Mouse (Mus musculus) lung, embryonic 14.5 days (tissue): ENCODE results near the gene 1700029I15Rik. TPM values are rescaled to one million over a fixed set of nuclear protein-coding genes. Genes with fewer than 3 reads are reported as not detected.

Source experiments
- ATAC-seq: fragments of 200-750 bp; cut with Nextera tagmentation; 2 replicates; pipeline ENCODE4 v1.8.0; 2017; ENCODE audit warnings: mild to moderate bottlenecking, moderate TSS enrichment, moderate library complexity; ENCODE audit not compliant: insufficient read depth
- DNase-seq: peaks from one replicate; pipeline ENCODE4 v3.0.0-alpha.2; 2015
- H3K27ac ChIP-seq: fragments of 300-500 bp; sonication (generic); 2 replicates; pipeline ENCODE4 v1.5.1; 2014; ENCODE audit warnings: low read depth, mild to moderate bottlenecking, moderate library complexity
- H3K27me3 ChIP-seq: fragments of 300-500 bp; sonication (generic); 2 replicates; pipeline ENCODE4 v1.6.1; 2014; ENCODE audit warnings: low read length, control low read depth; ENCODE audit not compliant: insufficient read depth
- H3K36me3 ChIP-seq: fragments of 300-500 bp; sonication (generic); 2 replicates; pipeline ENCODE4 v1.6.1; 2014; ENCODE audit warnings: control low read depth; ENCODE audit not compliant: insufficient read depth
- H3K4me1 ChIP-seq: fragments of 300-500 bp; sonication (generic); 2 replicates; pipeline ENCODE4 v1.6.1; 2014; ENCODE audit warnings: antibody characterized with exemption, control low read depth; ENCODE audit not compliant: insufficient read depth
- H3K4me2 ChIP-seq: fragments of 300-500 bp; sonication (generic); 2 replicates; pipeline ENCODE4 v1.6.1; 2014; ENCODE audit warnings: mild to moderate bottlenecking
- H3K4me3 ChIP-seq: fragments of 300-500 bp; sonication (generic); 2 replicates; pipeline ENCODE4 v1.5.1; 2014; ENCODE audit warnings: low read depth, low read length
- H3K9ac ChIP-seq: fragments of 300-500 bp; sonication (generic); 2 replicates; pipeline ENCODE4 v1.6.1; 2014
- H3K9me3 ChIP-seq: fragments of 300-500 bp; sonication (generic); 2 replicates; pipeline ENCODE4 v1.6.1; 2016; ENCODE audit warnings: low read depth, low read length, control low read depth
- CTCF ChIP-seq: IDR thresholded peaks from 2 replicates; pipeline ENCODE4 v1.5.1; 2016; ENCODE audit warnings: antibody characterized with exemption, low read depth
- WGBS: fragments of 180-500 bp; shearing (Covaris S2); extraction: QIAGEN DNeasy Blood & Tissue Kit; methylation state at CpG from one replicate; pipeline ENCODE4 v1.1.7; 2014; 5-methylcytosine and 5-hydroxymethylcytosine counted together
- polyA plus RNA-seq: library from polyadenylated mRNA; unstranded; fragments of >200 nt; fragmentation: Nextera tagmentation; extraction: Ambion mirVana; gene quantifications from 2 replicates; pipeline ENCODE4 v1.2.1, GENCODE M21; 2014

1700029I15Rik gene
- polyA plus RNA-seq, result 1.1 and 1.2 TPM in 2 replicates

DNA sequence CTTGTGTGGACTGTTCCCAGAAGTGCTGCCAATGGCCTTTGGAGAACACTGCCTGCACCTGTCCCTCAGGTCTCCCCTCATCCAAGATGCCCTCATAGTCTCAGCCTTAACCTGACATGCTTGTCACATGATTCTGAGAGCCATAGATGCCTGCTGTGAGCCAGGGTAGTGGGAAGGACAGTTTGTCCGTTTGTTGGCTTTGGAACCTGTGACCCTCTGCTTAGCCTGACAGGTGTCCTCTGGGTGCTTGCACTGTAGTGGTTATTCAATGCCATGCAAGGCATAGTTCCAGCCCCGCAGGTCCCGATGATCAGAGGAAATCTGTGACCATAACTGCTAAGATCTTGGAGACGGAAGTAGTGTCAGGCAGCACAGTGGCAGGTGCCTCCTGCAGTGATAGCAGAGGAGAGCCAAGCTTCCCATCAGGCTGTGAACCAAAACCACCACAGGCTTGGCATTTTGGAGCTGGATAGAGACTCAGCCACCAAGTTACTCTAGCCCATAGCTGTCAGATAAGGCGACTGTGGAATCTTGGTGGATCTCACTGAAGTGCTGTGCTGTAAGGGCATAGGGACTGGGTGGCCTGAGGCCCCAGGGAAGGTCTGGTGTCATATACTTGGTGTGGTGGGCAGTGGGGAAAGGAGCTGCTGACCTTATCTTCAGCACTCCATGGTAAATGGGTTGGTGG lies at the start of gene 1700029I15Rik:
Gene 1700029I15Rik (plus strand): TSS at position 638 of the 688 bp plus-strand sequence.
- ATAC-seq (no peak), DNase-seq (no peak)
- Histone ChIP-seq H3K9ac (no peak within 1 kb of the TSS), H3K4me2 (no peak within 1 kb of the TSS), H3K27ac (no peak within 1 kb of the TSS), H3K4me1 (no peaks in the 10 kb centered on the region), H3K9me3 (no peaks in the 10 kb centered on the region), H3K4me3 (no peak within 1 kb of the TSS), H3K36me3 (peaks cover 90% of the 10 kb centered on the region), H3K27me3 (no peaks in the 10 kb centered on the region)
- TF ChIP-seq CTCF, result no peak
- 81% methylated on average over 5 of the region's 5 CpGs for WGBS

DNA sequence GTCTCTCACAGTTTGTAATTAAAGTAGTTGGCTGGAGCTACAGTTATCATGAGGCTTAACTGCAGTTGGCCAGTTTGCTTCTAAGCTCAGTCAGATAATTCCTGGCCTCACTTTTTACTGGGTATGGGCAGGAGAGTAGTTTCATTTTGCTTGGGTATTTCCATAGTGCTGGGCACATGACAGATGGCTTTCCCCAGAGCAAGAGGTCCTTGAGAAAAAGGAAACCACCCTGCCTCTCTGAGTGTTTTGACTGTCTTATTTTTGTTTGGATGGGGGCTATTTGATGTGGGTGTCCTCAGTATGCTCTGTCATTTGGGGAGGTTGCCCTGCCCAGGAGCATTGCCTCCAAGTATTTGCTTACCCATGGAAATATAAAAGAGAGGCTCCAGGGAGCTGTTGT lies 39.9 kb upstream of the 1700029I15Rik start:
- H3K27ac ChIP-seq, result no peak overlapping the region
- H3K4me3 ChIP-seq, result no peak overlapping the region
- TF ChIP-seq CTCF, result no peak
- no peak for DNase-seq
- no peaks in the 10 kb centered on the region for H3K4me1 ChIP-seq
- no peaks in the 10 kb centered on the region for H3K27me3 ChIP-seq
- ATAC-seq, result no peak
- H3K4me2 ChIP-seq, result no peak overlapping the region
- H3K36me3 ChIP-seq, result peaks cover 48% of the 10 kb centered on the region
- H3K9ac ChIP-seq, result no peak overlapping the region
- H3K9me3 ChIP-seq, result no peaks in the 10 kb centered on the region

DNA sequence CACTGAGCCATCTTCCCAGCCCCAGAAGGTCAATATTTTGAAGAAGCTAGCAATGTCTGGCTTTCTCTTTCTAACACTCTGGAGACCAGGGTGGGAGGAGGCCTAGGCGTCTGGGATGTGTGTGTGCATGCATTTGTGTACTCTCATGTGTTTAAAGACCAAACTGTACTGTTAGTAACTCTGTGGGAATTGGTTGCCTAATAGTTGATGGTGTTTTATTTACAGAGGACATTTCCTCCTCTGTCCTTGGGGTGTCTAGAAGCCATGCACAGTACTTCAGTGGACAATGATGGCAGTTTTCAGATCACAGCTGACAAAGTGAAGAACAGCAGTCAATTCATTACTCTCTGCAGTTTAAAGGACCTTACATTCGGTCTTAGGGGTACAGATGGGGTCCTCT lies 35.1 kb upstream of the 1700029I15Rik start:
- no peak for ATAC-seq
- WGBS, result 80% methylated on average over 2 of the region's 2 CpGs
- H3K4me1 ChIP-seq, result no peaks in the 10 kb centered on the region

DNA sequence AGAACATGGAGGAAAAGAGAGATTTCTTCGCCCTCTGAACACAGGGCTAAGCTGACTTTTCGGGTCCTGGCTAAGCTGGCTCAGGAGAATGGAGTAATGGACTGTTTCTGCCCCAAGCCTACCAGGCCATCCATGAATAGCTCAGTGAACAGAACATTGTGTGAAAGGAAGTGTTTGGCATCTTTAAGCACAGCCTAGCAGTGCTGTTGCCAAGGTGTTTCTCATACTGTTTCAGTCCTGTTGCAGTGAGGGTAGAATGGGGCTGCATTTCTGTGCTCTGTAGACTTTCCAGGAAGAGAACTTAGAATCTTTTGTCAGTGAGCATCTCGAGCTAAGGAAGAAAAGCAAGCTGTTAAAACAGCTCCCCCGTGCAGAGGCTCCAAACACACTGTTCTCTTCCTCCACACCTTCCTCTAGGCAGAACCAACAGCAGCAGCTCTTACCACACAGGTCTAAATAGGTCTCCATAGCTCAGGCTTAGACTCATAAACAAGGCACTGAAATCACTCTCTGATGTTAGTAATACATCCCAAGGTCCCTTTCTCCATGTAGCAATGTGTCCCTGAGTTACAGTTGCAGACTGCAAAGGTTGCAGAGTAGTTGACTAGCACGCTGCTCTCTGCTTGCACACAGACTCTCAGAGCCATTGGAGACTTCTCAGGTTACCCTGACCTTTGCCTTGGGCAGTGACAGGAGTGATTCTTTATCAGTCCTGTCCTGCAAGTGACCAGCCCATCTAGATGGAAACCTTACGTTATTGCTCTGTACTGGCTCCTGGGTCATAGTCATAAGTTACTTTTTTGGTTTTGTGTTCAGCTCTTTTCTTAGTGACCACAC lies 32.5 kb upstream of the 1700029I15Rik start:
- Histone ChIP-seq H3K9me3 (no peaks in the 10 kb centered on the region), H3K9ac (no peak overlapping the region), H3K4me3 (no peak overlapping the region), H3K4me2 (no peak overlapping the region), H3K4me1 (no peaks in the 10 kb centered on the region), H3K27ac (no peak overlapping the region), H3K36me3 (peaks cover 60% of the 10 kb centered on the region), H3K27me3 (no peaks in the 10 kb centered on the region)
- TF ChIP-seq CTCF, result no peak
- no peak for ATAC-seq
- DNase-seq, result no peak
- 51% methylated on average over 6 of the region's 6 CpGs for WGBS

More for the DNA sequence above, 35.1 kb upstream of the 1700029I15Rik start:
- H3K4me2 ChIP-seq, result no peak overlapping the region
- no peak overlapping the region for H3K27ac ChIP-seq
- no peaks in the 10 kb centered on the region for H3K27me3 ChIP-seq
- no peak overlapping the region for H3K9ac ChIP-seq
- H3K36me3 ChIP-seq, result peaks cover 64% of the 10 kb centered on the region
- no peak for DNase-seq
- no peak overlapping the region for H3K4me3 ChIP-seq
- H3K9me3 ChIP-seq, result no peaks in the 10 kb centered on the region
- TF ChIP-seq CTCF, result no peak

DNA sequence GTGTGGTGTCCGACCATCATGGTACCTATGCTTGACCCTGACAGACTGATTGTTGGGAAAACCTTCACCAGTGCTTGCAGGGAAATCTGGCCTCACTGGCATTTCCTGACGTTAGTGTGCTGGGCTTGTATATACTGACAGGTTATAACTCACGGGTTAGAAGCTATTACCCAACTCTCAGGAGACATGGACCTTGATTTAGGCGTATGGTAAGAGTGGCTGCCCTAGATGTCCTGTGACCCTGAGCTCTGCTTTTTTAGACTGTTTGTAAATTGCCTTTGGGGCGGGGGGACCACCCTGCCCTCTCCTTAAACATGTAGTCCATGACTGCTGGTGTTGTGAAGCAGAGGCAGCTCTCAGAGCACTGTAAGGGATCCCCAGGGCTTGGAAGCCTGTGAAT lies 31.7 kb upstream of the 1700029I15Rik start:
- H3K4me1 ChIP-seq, result no peaks in the 10 kb centered on the region
- ATAC-seq, result no peak
- no peak for DNase-seq
- no peak overlapping the region for H3K27ac ChIP-seq
- H3K9me3 ChIP-seq, result no peaks in the 10 kb centered on the region
- no peak overlapping the region for H3K9ac ChIP-seq
- peaks cover 55% of the 10 kb centered on the region for H3K36me3 ChIP-seq
- H3K27me3 ChIP-seq, result no peaks in the 10 kb centered on the region
- no peak for TF ChIP-seq CTCF
- WGBS, result 56% methylated on average over 5 of the region's 5 CpGs
- no peak overlapping the region for H3K4me3 ChIP-seq
- no peak overlapping the region for H3K4me2 ChIP-seq

DNA sequence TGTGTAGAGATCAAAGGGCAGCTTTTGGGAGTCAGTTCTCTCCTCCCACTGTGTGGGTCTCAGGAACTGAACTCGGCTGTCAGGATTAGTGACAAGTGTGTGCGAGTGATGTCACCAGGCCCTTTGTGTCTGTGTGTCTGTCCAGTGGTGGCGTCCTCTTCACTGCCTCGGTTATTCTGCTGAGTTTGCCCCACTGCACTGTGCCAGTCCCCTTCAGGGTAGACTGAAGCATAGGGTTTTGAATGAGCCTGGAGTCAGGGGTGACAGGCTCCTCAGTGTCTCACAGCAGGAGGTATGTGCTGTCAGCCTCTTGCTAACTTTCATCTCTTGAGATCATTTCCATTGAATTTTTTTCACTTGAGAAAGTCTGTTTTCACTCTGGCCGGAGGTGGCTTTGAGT lies 28.9 kb upstream of the 1700029I15Rik start:
- no peak for TF ChIP-seq CTCF
- no peak overlapping the region for H3K4me2 ChIP-seq
- H3K9me3 ChIP-seq, result no peaks in the 10 kb centered on the region
- DNase-seq (no peak), ATAC-seq (no peak)
- H3K4me3 ChIP-seq, result no peak overlapping the region
- H3K36me3 ChIP-seq, result peaks cover 71% of the 10 kb centered on the region
- no peak overlapping the region for H3K9ac ChIP-seq
- no peak overlapping the region for H3K27ac ChIP-seq
- no peaks in the 10 kb centered on the region for H3K27me3 ChIP-seq
- 71% methylated on average over 5 of the region's 5 CpGs for WGBS
- no peaks in the 10 kb centered on the region for H3K4me1 ChIP-seq

DNA sequence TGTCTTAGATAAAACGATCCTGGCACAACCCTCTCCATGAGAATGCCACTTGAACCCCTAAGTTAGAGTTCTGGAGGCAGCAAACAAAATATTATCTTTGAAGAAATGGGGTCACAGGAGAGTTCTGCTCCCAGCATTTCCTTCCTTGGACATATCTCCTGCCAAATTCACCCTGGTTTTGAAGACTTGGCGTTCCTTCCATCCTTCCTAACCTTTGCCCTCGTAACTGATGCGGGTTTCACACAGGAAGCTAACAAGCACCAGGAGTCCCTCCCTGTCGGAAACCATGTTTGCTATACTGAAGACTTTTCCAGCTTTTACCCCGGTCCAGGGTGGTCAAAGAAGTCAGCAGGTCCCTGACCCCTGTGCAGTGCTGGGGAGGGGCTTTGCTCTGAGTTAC lies 28.1 kb upstream of the 1700029I15Rik start:
- Histone ChIP-seq H3K9ac (no peak overlapping the region), H3K27ac (no peak overlapping the region), H3K4me3 (no peak overlapping the region), H3K36me3 (peaks cover 71% of the 10 kb centered on the region), H3K9me3 (no peaks in the 10 kb centered on the region), H3K4me2 (no peak overlapping the region), H3K4me1 (no peaks in the 10 kb centered on the region), H3K27me3 (no peaks in the 10 kb centered on the region)
- 47% methylated on average over 6 of the region's 6 CpGs for WGBS
- TF ChIP-seq CTCF, result no peak
- DNase-seq (no peak), ATAC-seq (no peak)
